Mouse (Mus musculus): ENCODE measurements around the gene Stra6. TPM values are rescaled to one million over a fixed set of nuclear protein-coding genes. Genes with fewer than 3 reads are reported as not detected.

Gene Stra6
- 1 to 10 TPM; 1.1 to 1.5 TPM for total RNA-seq (2021)
- long read RNA-seq, experiment 1: 0 reads
- long read RNA-seq, experiment 2, partial matches to known transcripts: 0 of 2 reads
- long read RNA-seq, experiment 2, other reads (novel, unspliced or antisense): 2 of 2 reads

GRCm38 (mm10) chr9:58063531-58063930, at the start of gene Stra6:
Gene Stra6 (plus strand): TSS chr9:58063788.
- DNase-seq (ENCODE audit: low spot score in 2 of 2): no peak

- DNase-seq (ENCODE audit: low spot score in 2 of 2): peak; percentile 80 to 93
Observed at GRCm38 (mm10) chr9:58014393-58015160, 49.0 kb upstream of the Stra6 start.

- DNase-seq (ENCODE audit: low spot score in 2 of 2): no peak
Observed at GRCm38 (mm10) chr9:58015856-58016255, 47.7 kb upstream of the Stra6 start.

GRCm38 (mm10) chr9:58016962-58017361, 46.6 kb upstream of the Stra6 start:
- DNase-seq (ENCODE audit: low spot score in 2 of 2): no peak

GRCm38 (mm10) chr9:58018385-58018784, 45.2 kb upstream of the Stra6 start:
- DNase-seq (ENCODE audit: low spot score in 2 of 2): no peak

GRCm38 (mm10) chr9:58025995-58026394, 37.6 kb upstream of the Stra6 start:
- no peak for DNase-seq (ENCODE audit: low spot score in 2 of 2)

GRCm38 (mm10) chr9:58027426-58028180, 36.0 kb upstream of the Stra6 start:
- no peak for DNase-seq (ENCODE audit: low spot score in 2 of 2)

GRCm38 (mm10) chr9:58028841-58029240, 34.7 kb upstream of the Stra6 start:
- no peak for DNase-seq (ENCODE audit: low spot score in 2 of 2)

GRCm38 (mm10) chr9:58029635-58030034, 34.0 kb upstream of the Stra6 start:
- DNase-seq (ENCODE audit: low spot score in 2 of 2): no peak

- no peak for DNase-seq (ENCODE audit: low spot score in 2 of 2)
Observed at GRCm38 (mm10) chr9:58031895-58032294, 31.7 kb upstream of the Stra6 start.

- DNase-seq (ENCODE audit: low spot score in 2 of 2): no peak
Observed at GRCm38 (mm10) chr9:58035519-58035918, 28.1 kb upstream of the Stra6 start.

GRCm38 (mm10) chr9:58035951-58036698, 27.5 kb upstream of the Stra6 start:
- DNase-seq (ENCODE audit: low spot score in 2 of 2): no peak

- peak in 1 of 2 experiments; percentile 66 for DNase-seq (ENCODE audit: low spot score in 2 of 2)
Observed at GRCm38 (mm10) chr9:58036961-58037360, 26.6 kb upstream of the Stra6 start.

GRCm38 (mm10) chr9:58038500-58039168, 25.0 kb upstream of the Stra6 start:
- peak; percentile 72 to 77 for DNase-seq (ENCODE audit: low spot score in 2 of 2)

GRCm38 (mm10) chr9:58040977-58041376, 22.6 kb upstream of the Stra6 start:
- no peak for DNase-seq (ENCODE audit: low spot score in 2 of 2)

GRCm38 (mm10) chr9:58042391-58042790, 21.2 kb upstream of the Stra6 start:
- DNase-seq (ENCODE audit: low spot score in 2 of 2): no peak

GRCm38 (mm10) chr9:58043496-58044017, 20.0 kb upstream of the Stra6 start:
- no peak for DNase-seq (ENCODE audit: low spot score in 2 of 2)

- DNase-seq (ENCODE audit: low spot score in 2 of 2): no peak
Observed at GRCm38 (mm10) chr9:58044828-58045227, 18.8 kb upstream of the Stra6 start.

GRCm38 (mm10) chr9:58045646-58046045, 17.9 kb upstream of the Stra6 start:
- no peak for DNase-seq (ENCODE audit: low spot score in 2 of 2)

- no peak for DNase-seq (ENCODE audit: low spot score in 2 of 2)
Observed at GRCm38 (mm10) chr9:58047061-58047460, 16.5 kb upstream of the Stra6 start.

GRCm38 (mm10) chr9:58048621-58049020, 15.0 kb upstream of the Stra6 start:
- DNase-seq (ENCODE audit: low spot score in 2 of 2): no peak

Data from adrenal gland, adult 18-20 months (tissue).